Mouse (Mus musculus): ENCODE measurements around the gene Paxip1. TPM values are rescaled to one million over a fixed set of nuclear protein-coding genes. Genes with fewer than 3 reads are reported as not detected.

Gene Paxip1
- polyA plus RNA-seq, 1 experiment from 2014 or later = 18.7 TPM

DNA sequence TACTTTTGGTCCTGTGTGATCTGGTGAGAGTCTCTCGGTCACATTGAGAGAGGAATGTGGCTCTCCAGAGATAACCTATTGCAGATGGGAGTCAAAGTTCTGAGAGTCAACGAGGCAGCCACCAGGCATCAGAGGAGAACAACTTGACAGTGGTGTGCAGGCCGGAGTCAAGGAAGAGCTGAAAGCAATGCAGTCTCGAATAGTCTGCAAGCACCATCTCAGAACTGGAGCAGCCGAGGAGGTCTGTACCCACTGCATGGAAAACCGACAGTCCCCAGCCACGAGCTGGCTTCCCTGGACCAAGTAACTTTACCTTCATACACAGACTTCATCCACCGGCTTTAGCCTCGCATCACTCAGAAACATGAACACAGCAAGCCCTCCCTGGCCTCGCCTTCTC lies 1.9 kb downstream of the Paxip1 start:
- DNase-seq (ENCODE audit: low spot score) (no peak), ATAC-seq (replicated peaks; ENCODE audit: low FRiP score, low read depth) (no peak)
- Histone ChIP-seq H3K36me3 (ENCODE audit: insufficient read depth, low read length) (peaks cover 28% of the 10 kb centered on the region), H3K27ac (no peak overlapping the region), H3K27me3 (ENCODE audit: insufficient read depth, low read length) (no peaks in the 10 kb centered on the region), H3K9ac (ENCODE audit: low read depth, low read length) (0 out of 2 replicates have a peak overlapping the region, but pooled peaks have one; percentile 86), H3K9me3 (replicated peaks; ENCODE audit: low read length) (no peaks in the 10 kb centered on the region), H3K4me3 (replicated peaks; ENCODE audit: low read depth, low read length) (no peak overlapping the region; the same call in 1 of the 2 replicates), H3K4me1 (replicated peaks; ENCODE audit: insufficient read depth, low read length) (peaks cover 14% of the 10 kb centered on the region; the same call in 1 of the 2 replicates), H3K4me2 (ENCODE audit: low read length) (peak overlapping the region; percentile 74)
- 60% methylated on average over 10 of the region's 10 CpGs for WGBS
- no peak for TF ChIP-seq CTCF (IDR thresholded peaks at IDR 0.05; ENCODE audit: low read depth)

DNA sequence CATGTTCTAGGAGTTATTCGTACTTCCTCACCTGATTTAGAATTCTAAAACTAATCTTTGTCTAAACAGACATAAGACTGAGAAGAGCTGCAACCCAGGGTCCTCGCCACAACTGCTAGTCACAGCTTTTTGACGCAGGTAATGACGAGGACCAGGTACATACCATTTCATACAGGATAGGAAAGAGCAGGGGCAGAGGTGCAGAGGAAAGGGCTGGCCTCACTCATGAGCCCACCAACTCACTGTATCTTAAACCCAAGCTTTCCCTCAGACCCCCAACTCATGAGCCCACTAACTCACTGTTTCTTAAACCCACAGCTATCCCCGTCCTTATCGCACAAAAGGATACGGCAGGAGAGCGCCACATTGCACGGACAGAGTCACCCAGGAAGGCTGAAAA lies 8.1 kb downstream of the Paxip1 start:
- WGBS = 93% methylated on average over 9 of the region's 9 CpGs
- DNase-seq (ENCODE audit: low spot score) = no peak
- Histone ChIP-seq H3K4me3 (replicated peaks; ENCODE audit: low read depth, low read length) (no peak overlapping the region), H3K4me1 (replicated peaks; ENCODE audit: insufficient read depth, low read length) (no peaks in the 10 kb centered on the region), H3K4me2 (ENCODE audit: low read length) (no peak overlapping the region), H3K27me3 (ENCODE audit: insufficient read depth, low read length) (no peaks in the 10 kb centered on the region), H3K9ac (ENCODE audit: low read depth, low read length) (no peak overlapping the region), H3K27ac (no peak overlapping the region), H3K36me3 (ENCODE audit: insufficient read depth, low read length) (peaks cover 53% of the 10 kb centered on the region), H3K9me3 (replicated peaks; ENCODE audit: low read length) (no peaks in the 10 kb centered on the region)
- no peak for TF ChIP-seq CTCF (IDR thresholded peaks at IDR 0.05; ENCODE audit: low read depth)
- ATAC-seq (replicated peaks; ENCODE audit: low FRiP score, low read depth) = no peak

DNA sequence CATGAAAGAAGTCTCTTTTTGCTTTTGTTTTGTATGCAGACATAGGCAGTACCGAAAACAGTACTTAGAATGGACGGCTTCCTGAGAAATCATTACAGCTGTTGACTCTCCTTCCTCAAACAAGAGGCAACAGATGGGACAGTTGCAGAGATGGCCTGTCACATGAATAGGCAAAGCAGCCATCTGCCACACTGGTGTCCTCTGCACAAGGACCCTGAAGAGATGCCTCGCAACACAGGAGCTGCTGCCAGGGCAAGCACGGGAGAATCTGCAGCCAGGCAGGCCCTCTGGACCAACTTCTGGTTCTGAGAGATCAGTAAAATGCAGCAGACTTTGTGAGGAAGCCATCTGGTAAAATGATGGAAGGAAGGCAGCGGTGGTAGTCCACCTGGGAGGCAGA lies 23.5 kb downstream of the Paxip1 start:
- no peak overlapping the region for H3K27ac ChIP-seq
- no peak overlapping the region for H3K4me2 ChIP-seq (ENCODE audit: low read length)
- no peaks in the 10 kb centered on the region for H3K9me3 ChIP-seq (replicated peaks; ENCODE audit: low read length)
- TF ChIP-seq CTCF (IDR thresholded peaks at IDR 0.05; ENCODE audit: low read depth) = no peak
- H3K27me3 ChIP-seq (ENCODE audit: insufficient read depth, low read length) = no peaks in the 10 kb centered on the region
- WGBS = 87% methylated on average over 5 of the region's 5 CpGs
- H3K9ac ChIP-seq (ENCODE audit: low read depth, low read length) = no peak overlapping the region
- ATAC-seq (replicated peaks; ENCODE audit: low FRiP score, low read depth) (no peak), DNase-seq (ENCODE audit: low spot score) (no peak)
- peaks cover 63% of the 10 kb centered on the region for H3K36me3 ChIP-seq (ENCODE audit: insufficient read depth, low read length)
- H3K4me3 ChIP-seq (replicated peaks; ENCODE audit: low read depth, low read length) = no peak overlapping the region
- no peaks in the 10 kb centered on the region for H3K4me1 ChIP-seq (replicated peaks; ENCODE audit: insufficient read depth, low read length)

DNA sequence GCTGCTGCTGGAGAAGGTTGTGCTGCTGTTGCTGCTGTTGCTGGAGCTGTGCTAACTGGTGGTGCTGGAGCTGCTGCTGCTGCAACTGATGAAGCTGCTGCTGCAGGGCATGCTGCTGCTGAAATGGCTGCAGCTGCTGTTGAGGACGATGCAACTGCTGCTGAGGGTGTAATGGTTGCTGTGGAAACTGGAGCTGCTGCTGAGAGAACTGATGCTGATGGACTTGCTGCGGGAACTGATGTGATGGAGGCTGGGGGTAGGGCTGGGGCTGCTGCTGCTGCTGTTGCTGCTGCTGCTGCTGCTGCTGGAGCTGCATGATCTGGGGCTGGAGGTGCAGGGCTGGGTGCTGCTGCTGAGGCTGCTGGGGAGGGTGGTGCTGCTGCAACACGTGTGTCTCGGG lies 25.7 kb downstream of the Paxip1 start:
- Histone ChIP-seq H3K4me1 (replicated peaks; ENCODE audit: insufficient read depth, low read length) (no peaks in the 10 kb centered on the region), H3K27me3 (ENCODE audit: insufficient read depth, low read length) (no peaks in the 10 kb centered on the region), H3K9me3 (replicated peaks; ENCODE audit: low read length) (no peaks in the 10 kb centered on the region), H3K9ac (ENCODE audit: low read depth, low read length) (no peak overlapping the region), H3K4me2 (ENCODE audit: low read length) (no peak overlapping the region), H3K27ac (no peak overlapping the region), H3K36me3 (ENCODE audit: insufficient read depth, low read length) (peaks cover 63% of the 10 kb centered on the region), H3K4me3 (replicated peaks; ENCODE audit: low read depth, low read length) (no peak overlapping the region)
- ATAC-seq (replicated peaks; ENCODE audit: low FRiP score, low read depth) = no peak
- no peak for TF ChIP-seq CTCF (IDR thresholded peaks at IDR 0.05; ENCODE audit: low read depth)
- no peak for DNase-seq (ENCODE audit: low spot score)
- whole genome bisulfite sequencing = 82% methylated on average over 4 of the region's 4 CpGs

DNA sequence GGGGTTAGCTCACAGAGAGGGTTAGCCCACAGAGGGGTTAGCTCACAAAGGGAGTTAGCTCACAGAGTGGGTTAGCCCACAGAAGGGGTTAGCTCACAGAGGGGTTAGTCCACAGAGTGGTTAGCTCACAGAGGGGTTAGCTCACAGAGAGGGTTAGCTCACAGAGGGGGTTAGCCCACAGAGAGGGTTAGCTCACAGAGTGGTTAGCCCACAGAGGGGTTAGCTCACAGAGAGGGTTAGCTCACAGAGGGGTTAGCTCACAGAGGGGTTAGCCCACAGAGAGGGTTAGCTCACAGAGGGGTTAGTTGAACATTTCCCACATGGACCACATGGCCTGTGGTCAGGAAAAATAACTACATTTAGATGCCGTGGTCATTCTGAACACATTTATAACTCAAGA lies 46.5 kb downstream of the Paxip1 start:
- H3K27ac ChIP-seq = no peak overlapping the region
- no peak for TF ChIP-seq CTCF (IDR thresholded peaks at IDR 0.05; ENCODE audit: low read depth)
- no peak for DNase-seq (ENCODE audit: low spot score)
- H3K36me3 ChIP-seq (ENCODE audit: insufficient read depth, low read length) = peaks cover 45% of the 10 kb centered on the region
- no peaks in the 10 kb centered on the region for H3K9me3 ChIP-seq (replicated peaks; ENCODE audit: low read length)
- H3K4me3 ChIP-seq (replicated peaks; ENCODE audit: low read depth, low read length) = no peak overlapping the region
- H3K4me1 ChIP-seq (replicated peaks; ENCODE audit: insufficient read depth, low read length) = no peaks in the 10 kb centered on the region
- no peak overlapping the region for H3K9ac ChIP-seq (ENCODE audit: low read depth, low read length)
- 80% methylated on average over 1 of the region's 1 CpGs for WGBS
- H3K4me2 ChIP-seq (ENCODE audit: low read length) = no peak overlapping the region
- H3K27me3 ChIP-seq (ENCODE audit: insufficient read depth, low read length) = no peaks in the 10 kb centered on the region
- no peak for ATAC-seq (replicated peaks; ENCODE audit: low FRiP score, low read depth)

DNA sequence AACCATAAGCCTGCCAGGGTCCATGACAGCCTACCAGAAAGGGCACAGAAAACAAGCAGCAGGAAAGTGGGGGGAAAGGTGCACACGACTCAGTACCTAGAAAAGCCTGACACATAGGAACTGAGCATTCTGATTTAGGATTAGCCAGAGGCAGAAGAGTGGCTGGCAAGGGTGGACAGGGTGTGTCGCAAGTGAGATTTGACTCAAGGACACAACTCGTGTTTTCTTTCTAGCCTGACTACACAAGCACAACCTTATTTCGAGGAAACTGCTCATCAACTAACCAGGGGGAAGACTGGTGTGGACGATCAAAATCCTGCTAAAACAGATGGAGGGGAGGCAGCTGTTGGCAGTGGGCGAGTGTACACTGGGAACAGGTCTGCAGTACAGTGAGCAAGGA lies 52.3 kb downstream of the Paxip1 start:
- peaks cover 22% of the 10 kb centered on the region for H3K36me3 ChIP-seq (ENCODE audit: insufficient read depth, low read length)
- H3K27me3 ChIP-seq (ENCODE audit: insufficient read depth, low read length) = no peaks in the 10 kb centered on the region
- no peak overlapping the region for H3K4me3 ChIP-seq (replicated peaks; ENCODE audit: low read depth, low read length)
- DNase-seq (ENCODE audit: low spot score) (no peak), ATAC-seq (replicated peaks; ENCODE audit: low FRiP score, low read depth) (no peak)
- H3K27ac ChIP-seq = no peak overlapping the region
- no peak overlapping the region for H3K4me2 ChIP-seq (ENCODE audit: low read length)
- WGBS = 79% methylated on average over 6 of the region's 6 CpGs
- no peaks in the 10 kb centered on the region for H3K9me3 ChIP-seq (replicated peaks; ENCODE audit: low read length)
- no peak overlapping the region for H3K9ac ChIP-seq (ENCODE audit: low read depth, low read length)
- TF ChIP-seq CTCF (IDR thresholded peaks at IDR 0.05; ENCODE audit: low read depth) = no peak
- H3K4me1 ChIP-seq (replicated peaks; ENCODE audit: insufficient read depth, low read length) = no peaks in the 10 kb centered on the region

DNA sequence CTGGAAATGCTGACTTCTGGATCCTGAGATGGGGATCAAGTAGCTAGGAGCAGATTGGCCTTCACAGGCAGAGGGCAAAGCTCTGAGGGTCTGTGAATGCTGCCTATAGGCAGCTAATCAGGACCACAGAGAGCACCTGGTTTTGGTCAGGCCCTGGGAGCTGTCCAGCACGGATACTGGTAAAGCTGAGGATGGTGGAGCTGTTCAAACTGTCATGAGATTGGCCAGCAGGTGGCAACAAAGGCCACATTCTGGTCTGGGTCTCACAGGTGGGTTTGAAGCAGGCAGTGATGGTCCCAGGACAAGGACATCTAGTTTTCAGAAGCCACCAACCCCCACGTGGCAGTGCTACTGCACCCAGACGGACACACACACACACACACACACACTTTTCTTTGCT lies 54.3 kb downstream of the Paxip1 start:
- Histone ChIP-seq H3K9me3 (replicated peaks; ENCODE audit: low read length) (no peaks in the 10 kb centered on the region), H3K4me2 (ENCODE audit: low read length) (no peak overlapping the region), H3K9ac (ENCODE audit: low read depth, low read length) (no peak overlapping the region), H3K27me3 (ENCODE audit: insufficient read depth, low read length) (no peaks in the 10 kb centered on the region), H3K36me3 (ENCODE audit: insufficient read depth, low read length) (peaks cover 6% of the 10 kb centered on the region; the same call in 1 of the 2 replicates), H3K4me3 (replicated peaks; ENCODE audit: low read depth, low read length) (no peak overlapping the region), H3K4me1 (replicated peaks; ENCODE audit: insufficient read depth, low read length) (no peaks in the 10 kb centered on the region), H3K27ac (no peak overlapping the region)
- peak; percentile 82 for TF ChIP-seq CTCF (IDR thresholded peaks at IDR 0.05; ENCODE audit: low read depth)
- DNase-seq (ENCODE audit: low spot score) (peak; percentile 94), ATAC-seq (replicated peaks; ENCODE audit: low FRiP score, low read depth) (peak; percentile 83)
- 7% methylated on average over 3 of the region's 3 CpGs for WGBS

All from kidney, postnatal 0 days (tissue).